14 mouse cellular contexts compared by ENCODE assay signal in the genomic region with DNA sequence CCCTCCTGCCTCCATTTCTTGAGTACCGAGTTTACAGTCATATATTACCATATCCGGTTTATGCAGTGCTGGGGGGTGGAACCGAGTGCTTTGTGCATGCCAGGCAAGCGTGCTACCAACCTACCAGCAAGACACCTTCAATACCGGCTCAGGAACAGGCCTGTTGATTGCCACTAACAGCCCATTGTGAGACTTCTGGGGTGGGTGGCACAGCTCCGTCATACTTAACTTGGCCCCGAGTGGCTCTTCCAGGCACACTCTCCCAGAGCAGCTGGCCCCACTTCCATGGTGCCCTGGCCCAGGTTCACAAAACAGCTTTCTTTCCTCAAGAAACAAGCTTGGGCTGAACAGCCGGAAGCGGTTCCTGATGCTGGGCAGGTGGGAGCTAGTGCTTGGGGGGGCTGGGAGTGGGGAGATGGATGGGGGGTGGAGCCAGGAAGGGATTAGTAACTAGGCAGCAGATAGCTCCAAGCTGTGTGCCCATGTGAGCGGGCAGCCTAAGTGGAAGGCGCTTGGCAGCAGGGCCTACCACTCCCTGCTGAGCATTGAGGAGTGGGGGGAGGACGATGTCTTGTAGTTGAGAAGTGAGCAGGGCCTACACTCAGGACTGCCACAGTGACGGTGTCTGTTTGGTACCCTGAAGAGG. TPM values are rescaled to one million over a fixed set of nuclear protein-coding genes. Genes with fewer than 3 reads are reported as not detected.
DNase-seq lines count a peak whose midpoint lies in the region; ATAC-seq and TF ChIP-seq lines count a peak whose summit lies in the region.
"Had no signal": no experiment of that assay in that cellular context is flagged by ENCODE, and none has a peak within 500 bp of the region (broad histone marks: within the 10 kb centered on the region; RNA-seq: fewer than 3 reads in every experiment).

No protein-coding gene starts in this region.

- H3K27ac ChIP-seq in heart, embryonic 11.5 days (ENCODE audit: low read depth, low read length): 0 out of 2 replicates have a peak overlapping the region, but pooled peaks have one; percentile 46
- H3K27ac ChIP-seq in forebrain, postnatal 0 days (ENCODE audit: low read depth, low read length): peak overlapping the region; percentile 79
- H3K27ac ChIP-seq in midbrain, embryonic 14.5 days (replicated peaks; ENCODE audit: low read depth, low read length): peak overlapping the region; percentile 82
- H3K27ac ChIP-seq: embryonic facial prominence, embryonic 15.5 days had no signal

- H3K4me2 ChIP-seq in heart, embryonic 11.5 days: no peak overlapping the region
- H3K4me2 ChIP-seq in forebrain, postnatal 0 days (ENCODE audit: low read depth): no peak overlapping the region
- no peak overlapping the region for H3K4me2 ChIP-seq in midbrain, embryonic 14.5 days (ENCODE audit: low read length)
- H3K4me2 ChIP-seq: embryonic facial prominence, embryonic 15.5 days had no signal

- no peak overlapping the region for H3K4me3 ChIP-seq in heart, embryonic 11.5 days (ENCODE audit: low read depth, low read length)
- H3K4me3 ChIP-seq in forebrain, postnatal 0 days (ENCODE audit: low read depth, low read length): no peak overlapping the region
- no peak overlapping the region for H3K4me3 ChIP-seq in midbrain, embryonic 14.5 days (replicated peaks; ENCODE audit: low read depth, low read length)
- H3K4me3 ChIP-seq: embryonic facial prominence, embryonic 15.5 days had no signal

- peaks cover 18% of the 10 kb centered on the region for H3K4me1 ChIP-seq in heart, embryonic 11.5 days (ENCODE audit: control insufficient read depth, insufficient read depth, low read length)
- H3K4me1 ChIP-seq in forebrain, postnatal 0 days (ENCODE audit: insufficient read depth): peaks cover 6% of the 10 kb centered on the region; the same call in 1 of the 2 replicates
- H3K4me1 ChIP-seq in midbrain, embryonic 14.5 days (ENCODE audit: control insufficient read depth, insufficient read depth, low read length): peaks cover 22% of the 10 kb centered on the region

- 74% methylated on average over 13 of the region's 13 CpGs for whole genome bisulfite sequencing in heart, embryonic 11.5 days (ENCODE audit: insufficient replicate concordance)
- 32% methylated on average over 13 of the region's 13 CpGs for WGBS in forebrain, postnatal 0 days
- 44% methylated on average over 13 of the region's 13 CpGs for WGBS in midbrain, embryonic 14.5 days

- no peak for DNase-seq in heart, postnatal 14 days
- peak; percentile 92 for DNase-seq in brain, embryonic 14.5 days (ENCODE audit: low read depth)
- peak; percentile 77 for DNase-seq in forebrain, postnatal 0 days
- peak; percentile 76 for DNase-seq in midbrain, embryonic 14.5 days
- no peak for DNase-seq in kidney, postnatal 25 days
- no peak for DNase-seq in Muller cell, postnatal 12 days (ENCODE audit: inconsistent ontology term)
- no peak for DNase-seq in gastrocnemius, postnatal 10 days

- no peak for TF ChIP-seq POLR2A in brain, embryonic 14.5 days (IDR thresholded peaks at IDR 0.05; ENCODE audit: borderline replicate concordance, extremely low read depth, insufficient read depth, insufficient read length, poor library complexity, severe bottlenecking)

- H3K27me3 ChIP-seq in heart, embryonic 11.5 days (ENCODE audit: control insufficient read depth, insufficient read depth, low read length): peaks cover 5% of the 10 kb centered on the region
- no peaks in the 10 kb centered on the region for H3K27me3 ChIP-seq in forebrain, postnatal 0 days (ENCODE audit: insufficient read depth, low read length)
- no peaks in the 10 kb centered on the region for H3K27me3 ChIP-seq in midbrain, embryonic 14.5 days (ENCODE audit: control insufficient read depth, insufficient read depth, low read length)
- H3K27me3 ChIP-seq: embryonic facial prominence, embryonic 15.5 days had no signal

- H3K9ac ChIP-seq in heart, embryonic 11.5 days (ENCODE audit: low read depth, low read length): no peak overlapping the region
- no peak overlapping the region for H3K9ac ChIP-seq in forebrain, postnatal 0 days
- 0 out of 2 replicates have a peak overlapping the region, but pooled peaks have one; percentile 14 for H3K9ac ChIP-seq in midbrain, embryonic 14.5 days (replicated peaks; ENCODE audit: low read length)
- H3K9ac ChIP-seq: embryonic facial prominence, embryonic 15.5 days had no signal

- intact Hi-C loops in heart, postnatal 14 days (cut with DNase I): loop anchor here (5.0 kb wide), 1 partner anchor 330 kb away; no protein-coding TSS in a partner anchor

- ATAC-seq in heart, embryonic 11.5 days (replicated peaks; ENCODE audit: insufficient number of reproducible peaks, low FRiP score, low TSS enrichment): no peak
- ATAC-seq in forebrain, postnatal 0 days: peak; percentile 78
- ATAC-seq in midbrain, embryonic 14.5 days (ENCODE audit: low FRiP score, low TSS enrichment): peak; percentile 70

- peaks cover under 1% of the 10 kb centered on the region; the same call in 1 of the 2 replicates for H3K9me3 ChIP-seq in heart, embryonic 11.5 days (replicated peaks; ENCODE audit: control insufficient read depth, low read length)
- H3K9me3 ChIP-seq in forebrain, postnatal 0 days (ENCODE audit: low read length): no peaks in the 10 kb centered on the region
- no peaks in the 10 kb centered on the region; the same call in 1 of the 2 replicates for H3K9me3 ChIP-seq in midbrain, embryonic 14.5 days (ENCODE audit: control insufficient read depth, low read length)
- H3K9me3 ChIP-seq: embryonic facial prominence, embryonic 15.5 days had no signal

- no peak for TF ChIP-seq CTCF in brain, embryonic 14.5 days (IDR thresholded peaks at IDR 0.05; ENCODE audit: borderline replicate concordance, extremely low read depth, insufficient read depth, insufficient read length)
- TF ChIP-seq CTCF in forebrain, postnatal 0 days (IDR thresholded peaks at IDR 0.05; ENCODE audit: low read depth): no peak

- H3K36me3 ChIP-seq in heart, embryonic 11.5 days (ENCODE audit: control insufficient read depth, insufficient read depth, low read length): no peaks in the 10 kb centered on the region
- H3K36me3 ChIP-seq in forebrain, postnatal 0 days (ENCODE audit: insufficient read depth): peaks cover 29% of the 10 kb centered on the region
- peaks cover 38% of the 10 kb centered on the region for H3K36me3 ChIP-seq in midbrain, embryonic 14.5 days (ENCODE audit: control insufficient read depth, insufficient read depth, low read length)

RNA-seq across cellular contexts. Expression of a gene that starts 29.6 kb away (rescaled TPM):
- not detected in 2 replicates for polyA plus RNA-seq in heart, embryonic 11.5 days (2014; fragmentation: Nextera tagmentation; extraction: Ambion mirVana)
- not detected for total RNA-seq in heart, postnatal 14 days (2021)
- 0.06 and 0.08 TPM in 2 replicates for polyA plus RNA-seq in brain, embryonic 14.5 days (2012; rRNA removed)
- total RNA-seq in forebrain, postnatal 0 days (2014; rRNA removed): 0.15 and 0.24 TPM in 2 replicates
- 0.05 and 0.10 TPM in 2 replicates for polyA plus RNA-seq in forebrain, postnatal 0 days (2015; fragmentation: Nextera tagmentation; extraction: Ambion mirVana)
- not detected in 2 replicates for polyA plus RNA-seq in midbrain, embryonic 14.5 days (2014; fragmentation: Nextera tagmentation; extraction: Ambion mirVana)
- not detected for total RNA-seq in gastrocnemius, postnatal 10 days (2021)
- total RNA-seq: gastrocnemius, postnatal 4 days; liver, adult 2 months had no signal
- polyA plus RNA-seq: C2C12; embryonic facial prominence, embryonic 15.5 days; kidney, adult 2 months; liver, adult 2 months; stomach, embryonic 16.5 days had no signal

RNA-seq across cellular contexts. Expression of a gene that starts 41.8 kb away (rescaled TPM):
- not detected in 2 replicates for polyA plus RNA-seq in heart, embryonic 11.5 days (2014; fragmentation: Nextera tagmentation; extraction: Ambion mirVana)
- not detected for total RNA-seq in heart, postnatal 14 days (2021)
- not detected in 2 replicates for polyA plus RNA-seq in brain, embryonic 14.5 days (2012; rRNA removed)
- total RNA-seq in forebrain, postnatal 0 days (2014; rRNA removed): not detected in 2 replicates
- polyA plus RNA-seq in forebrain, postnatal 0 days (2015; fragmentation: Nextera tagmentation; extraction: Ambion mirVana): not detected in 2 replicates
- polyA plus RNA-seq in midbrain, embryonic 14.5 days (2014; fragmentation: Nextera tagmentation; extraction: Ambion mirVana): not detected in 2 replicates
- not detected for total RNA-seq in gastrocnemius, postnatal 10 days (2021)
- total RNA-seq: gastrocnemius, postnatal 4 days; liver, adult 2 months had no signal
- polyA plus RNA-seq: C2C12; embryonic facial prominence, embryonic 15.5 days; kidney, adult 2 months; liver, adult 2 months; stomach, embryonic 16.5 days had no signal

RNA-seq across cellular contexts. Expression of a gene that starts 49.5 kb away (rescaled TPM):
- polyA plus RNA-seq in heart, embryonic 11.5 days (2014; fragmentation: Nextera tagmentation; extraction: Ambion mirVana): 38.9 and 41.1 TPM in 2 replicates
- total RNA-seq in heart, postnatal 14 days (2021): 10 to 100 TPM; 33.5 to 37.6 TPM
- 203 TPM in 2 replicates for polyA plus RNA-seq in brain, embryonic 14.5 days (2012; rRNA removed)
- 216 and 242 TPM in 2 replicates for total RNA-seq in forebrain, postnatal 0 days (2014; rRNA removed)
- 46.6 and 51.9 TPM in 2 replicates for polyA plus RNA-seq in forebrain, postnatal 0 days (2015; fragmentation: Nextera tagmentation; extraction: Ambion mirVana)
- polyA plus RNA-seq in midbrain, embryonic 14.5 days (2014; fragmentation: Nextera tagmentation; extraction: Ambion mirVana): 105 and 116 TPM in 2 replicates
- 10 to 100 TPM; 28.9 to 36.7 TPM for total RNA-seq in gastrocnemius, postnatal 10 days (2021)

Comparison
In these comparisons a context has a peak if more than half of its experiments do, and no peak if none do; other contexts are left out.
1. DNase-seq: peak in brain, embryonic 14.5 days (single experiment), forebrain, postnatal 0 days (single experiment) and midbrain, embryonic 14.5 days (single experiment); none in heart, postnatal 14 days (0 of 2), kidney, postnatal 25 days (0 of 2), Muller cell, postnatal 12 days (single experiment) and gastrocnemius, postnatal 10 days (single experiment).
2. Peak in every context shown above with its lines, with median percentiles within 50 percentile points of each other: H3K27ac ChIP-seq.